Mouse (Mus musculus): Measurements from ENCODE around the gene Capzb.

Gene Capzb

DNA sequence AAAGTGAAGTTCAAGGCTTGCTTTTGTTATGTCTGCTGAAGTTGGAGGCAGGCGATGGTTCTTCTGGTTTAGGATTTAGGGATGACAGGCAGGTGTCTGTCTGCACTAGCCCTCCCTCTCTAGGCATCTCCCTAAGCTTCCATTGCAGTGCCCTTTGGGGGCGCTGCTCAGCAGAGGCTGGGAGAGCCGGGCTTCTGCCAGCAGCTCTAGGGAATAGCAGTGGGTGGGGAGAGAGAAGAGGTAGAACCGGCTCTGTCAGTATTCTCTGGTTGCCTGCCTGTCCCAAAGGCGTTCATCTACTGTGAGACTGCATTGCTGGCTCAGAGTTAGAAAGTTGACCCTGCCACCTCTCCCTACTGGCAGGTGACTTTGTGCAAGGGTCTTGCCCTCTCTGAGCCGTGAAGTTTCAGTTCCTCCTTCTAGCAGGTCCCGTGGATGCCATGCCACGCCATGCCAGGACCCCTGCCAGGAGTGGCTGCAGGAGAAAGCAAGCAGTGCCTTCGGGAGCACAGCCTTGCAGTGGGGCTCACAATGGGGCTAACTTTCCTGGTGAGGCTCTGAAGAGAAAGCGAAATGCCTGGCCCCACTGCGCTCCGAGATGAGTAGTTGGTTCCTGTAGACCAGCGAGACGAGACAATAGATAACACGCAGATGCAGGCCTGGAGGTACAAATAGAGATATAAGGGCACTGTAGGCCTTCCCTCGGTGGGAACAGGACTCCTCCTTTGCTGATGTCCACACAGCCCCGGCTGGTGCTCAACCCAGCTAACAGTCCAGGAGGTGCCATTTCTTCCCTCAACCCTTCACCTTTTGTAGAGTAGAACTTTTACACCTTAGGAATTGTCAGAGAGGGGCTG, 19.5 kb downstream of the Capzb start:
- peak; percentile 34 to 39 for DNase-seq

DNA sequence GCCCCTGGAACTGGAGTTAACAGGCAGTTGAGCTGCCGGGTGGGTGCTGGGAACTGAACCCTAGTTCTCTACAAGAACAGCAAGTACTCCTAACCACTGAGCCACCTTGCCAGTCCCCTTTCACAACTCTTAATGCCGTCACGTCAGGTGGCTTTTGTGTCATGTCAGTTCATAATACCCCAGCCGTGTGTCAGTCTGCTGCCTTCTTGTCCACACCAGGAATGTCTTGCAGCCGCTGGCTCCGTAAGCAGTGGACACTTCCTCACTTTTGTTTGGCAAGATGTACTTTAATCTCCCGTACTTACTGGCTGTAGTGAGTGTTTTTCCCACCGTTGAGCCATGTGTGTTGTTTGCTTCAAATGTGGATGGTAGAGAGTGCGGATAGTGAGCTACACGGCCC, 20.4 kb downstream of the Capzb start:
- DNase-seq, result no peak

GRCm38 (mm10) chr4:139213935-139214371, 21.3 kb downstream of the Capzb start:
- DNase-seq, result peak; percentile 32 to 37

GRCm38 (mm10) chr4:139216566-139216965, 23.9 kb downstream of the Capzb start:
- no peak for DNase-seq

GRCm38 (mm10) chr4:139218539-139218938, 25.8 kb downstream of the Capzb start:
- no peak for DNase-seq

- DNase-seq, result no peak
Observed at GRCm38 (mm10) chr4:139219656-139220055, 27.0 kb downstream of the Capzb start.

- DNase-seq, result peak in 1 of 2 experiments; percentile 55
Observed at GRCm38 (mm10) chr4:139220978-139221377, 28.3 kb downstream of the Capzb start.

DNA sequence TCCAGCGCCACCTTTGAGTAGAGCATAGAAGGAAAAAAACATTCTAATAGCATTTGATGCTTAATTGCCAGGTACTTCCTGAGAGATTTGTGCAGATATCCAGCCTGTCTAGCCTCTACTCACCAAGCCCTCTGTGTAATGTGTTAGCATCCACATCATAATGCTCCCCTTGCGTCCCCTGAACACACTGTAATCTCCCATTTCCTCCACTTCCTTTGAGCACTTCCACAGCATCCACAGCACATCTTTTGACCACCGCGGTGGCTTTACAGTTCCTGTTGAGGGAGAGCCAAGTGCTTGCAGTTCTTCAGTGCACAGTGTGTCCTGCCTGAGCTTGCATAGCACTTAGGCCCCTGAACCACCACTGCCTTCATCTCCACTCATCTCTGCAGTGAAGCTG, 29.1 kb downstream of the Capzb start:
- no peak for DNase-seq

DNA sequence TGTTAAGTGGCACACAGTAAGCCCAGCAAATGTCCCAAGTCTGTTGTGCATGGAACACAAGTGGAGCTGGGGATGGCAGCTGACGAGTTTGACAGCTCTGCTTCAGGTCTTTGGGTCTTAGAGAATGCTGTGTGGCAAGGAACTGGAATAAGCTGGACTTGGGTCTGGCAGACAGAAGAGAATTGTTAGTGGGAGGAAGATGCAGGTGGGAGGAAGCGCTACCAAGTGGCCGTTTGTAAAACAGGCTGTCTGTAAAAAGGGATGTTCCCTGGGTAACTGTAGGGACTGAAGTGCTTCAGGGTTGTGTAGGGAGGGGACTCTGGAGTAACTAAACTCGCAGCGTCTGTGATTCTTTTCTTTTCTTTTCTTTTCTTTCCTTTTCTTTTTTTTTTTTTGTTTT, 32.4 kb downstream of the Capzb start:
- no peak for DNase-seq

DNA sequence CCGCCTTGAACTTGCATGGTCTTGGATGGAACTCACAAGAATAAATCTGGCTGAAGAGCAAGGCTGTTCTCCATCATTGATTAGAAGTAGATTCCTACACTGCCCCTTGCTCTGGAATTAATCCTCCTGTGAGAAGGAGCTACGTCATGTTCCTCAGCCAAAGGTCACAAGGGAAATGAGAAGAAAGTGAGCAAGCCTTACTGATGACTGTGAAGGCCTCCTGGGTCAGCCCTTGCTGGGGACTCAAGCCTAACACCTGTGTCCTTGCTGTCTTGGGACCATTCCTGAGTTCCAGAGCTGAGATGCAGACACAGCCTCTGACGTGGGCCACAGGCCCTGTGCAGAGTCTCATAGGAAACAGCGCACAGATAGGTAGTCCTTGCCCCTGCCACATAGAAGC, 33.2 kb downstream of the Capzb start:
- no peak for DNase-seq

- DNase-seq, result no peak
Observed at GRCm38 (mm10) chr4:139226504-139227216, 34.0 kb downstream of the Capzb start.

DNA sequence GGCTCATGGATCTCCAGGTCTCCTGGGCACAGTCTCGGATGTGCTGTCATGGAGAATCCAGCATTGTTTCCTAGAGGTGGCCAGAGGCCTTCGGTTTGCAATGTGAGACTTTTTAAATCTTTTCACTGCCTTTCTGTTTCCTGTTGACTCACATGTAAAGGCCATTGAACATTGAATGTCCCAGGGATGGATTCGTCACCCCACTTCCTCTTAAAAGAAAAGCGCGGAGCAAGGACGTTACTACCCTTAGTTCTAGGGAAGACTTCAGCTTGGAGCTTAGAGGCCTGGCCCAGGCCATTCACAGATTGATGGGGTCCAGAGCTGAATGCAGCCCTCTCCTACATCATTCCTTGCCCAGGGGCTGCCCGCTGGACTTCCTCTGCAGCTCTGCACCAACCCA, 35.2 kb downstream of the Capzb start:
- DNase-seq, result no peak

GRCm38 (mm10) chr4:139229271-139229670, 36.6 kb downstream of the Capzb start:
- no peak for DNase-seq

GRCm38 (mm10) chr4:139230376-139231120, 37.8 kb downstream of the Capzb start:
- DNase-seq, result peak in 1 of 2 experiments; percentile 26

GRCm38 (mm10) chr4:139231163-139231562, 38.5 kb downstream of the Capzb start:
- no peak for DNase-seq

DNA sequence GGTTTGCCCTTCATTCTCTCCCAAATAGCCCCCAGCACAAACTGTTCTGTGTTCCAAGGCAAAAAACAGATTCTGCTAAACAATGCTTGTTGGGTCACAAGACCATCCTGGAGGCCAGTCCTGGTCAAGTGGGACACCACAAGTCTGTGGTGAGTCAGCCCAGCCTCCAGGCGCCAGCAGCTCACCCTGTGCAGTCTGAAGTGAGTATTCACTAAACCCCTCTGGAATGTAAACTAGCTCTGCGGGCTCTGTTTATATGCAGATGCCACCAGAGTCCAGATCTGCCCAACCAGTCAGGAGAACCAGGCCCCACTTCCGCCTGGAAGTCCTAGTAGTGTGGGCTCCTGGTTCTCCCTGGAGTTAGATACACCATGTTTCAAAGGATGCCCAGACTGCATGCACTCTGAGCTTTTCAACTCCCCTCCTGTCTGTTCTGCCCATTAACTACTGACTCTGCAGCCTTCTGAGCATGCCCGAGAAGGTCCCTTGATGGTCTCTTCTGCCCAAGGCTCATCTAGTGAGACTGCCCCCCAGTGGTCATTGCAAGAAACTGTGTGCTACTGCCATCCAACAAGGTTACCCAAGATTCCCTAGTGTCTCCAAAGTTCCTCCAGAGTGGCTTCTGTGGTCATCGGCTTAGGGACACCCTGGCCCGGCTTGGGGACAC, 39.9 kb downstream of the Capzb start:
- peak; percentile 14 to 48 for DNase-seq

GRCm38 (mm10) chr4:139233146-139233495, 40.4 kb downstream of the Capzb start:
- no peak for DNase-seq

GRCm38 (mm10) chr4:139233755-139234254, 41.1 kb downstream of the Capzb start:
- no peak for DNase-seq

DNA sequence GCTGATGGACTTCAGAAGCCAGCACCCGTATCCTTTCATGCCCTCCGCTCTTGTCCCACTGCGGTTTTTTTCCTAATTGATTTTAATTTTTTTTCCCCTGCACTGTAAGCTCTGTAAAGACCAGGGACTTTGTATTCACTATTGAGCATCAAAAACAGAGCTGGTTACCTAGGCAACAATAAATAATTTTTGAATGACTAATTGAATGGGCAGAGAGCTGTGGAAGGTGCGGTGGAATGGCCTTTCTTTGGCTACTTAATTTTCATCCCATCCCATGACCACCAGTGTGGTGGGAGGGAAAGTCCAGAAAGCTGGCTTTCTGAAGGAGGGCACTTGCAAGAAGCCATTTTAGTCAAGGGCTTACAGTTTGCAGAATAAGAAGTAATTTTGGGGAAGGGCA, 41.6 kb downstream of the Capzb start:
- no peak for DNase-seq

DNA sequence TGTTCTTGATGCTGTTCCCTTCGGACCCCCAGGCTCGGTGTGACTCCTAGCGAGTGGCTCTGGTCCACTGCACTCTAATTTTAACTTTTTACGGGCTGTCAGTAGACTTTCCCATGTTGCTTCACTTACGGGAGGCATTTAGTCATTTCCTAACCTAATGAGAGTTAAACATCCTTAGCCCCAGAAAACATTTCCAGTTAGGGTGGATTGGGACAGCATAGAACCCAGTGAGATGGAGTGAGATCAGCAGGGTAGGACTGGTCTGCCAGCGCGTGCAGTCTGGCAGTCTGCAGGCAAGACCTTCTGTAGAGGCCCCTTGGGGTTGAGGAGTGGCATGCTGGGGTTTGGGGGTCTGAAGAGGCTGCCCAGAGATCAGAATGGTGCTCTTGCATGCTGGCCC, 42.9 kb downstream of the Capzb start:
- no peak for DNase-seq

GRCm38 (mm10) chr4:139238612-139239011, 45.9 kb downstream of the Capzb start:
- DNase-seq, result no peak

- DNase-seq, result no peak
Observed at GRCm38 (mm10) chr4:139240334-139240733, 47.6 kb downstream of the Capzb start.

Data from spleen, adult 18-20 months (tissue).